Mouse (Mus musculus): ENCODE measurements around the gene Sh3kbp1.
"Not testable (repeated sequence)": the region's sequence is repeated elsewhere in the genome, so short reads cannot be mapped to it uniquely, and the experiment has no call there.

The Sh3kbp1 gene

GRCm38 (mm10) chrX:159626907-159627587 lies at the start of gene Sh3kbp1:
Gene Sh3kbp1 (plus strand): TSS chrX:159627272.
- peak; percentile 57 for DNase-seq (ENCODE audit: low spot score)

DNA sequence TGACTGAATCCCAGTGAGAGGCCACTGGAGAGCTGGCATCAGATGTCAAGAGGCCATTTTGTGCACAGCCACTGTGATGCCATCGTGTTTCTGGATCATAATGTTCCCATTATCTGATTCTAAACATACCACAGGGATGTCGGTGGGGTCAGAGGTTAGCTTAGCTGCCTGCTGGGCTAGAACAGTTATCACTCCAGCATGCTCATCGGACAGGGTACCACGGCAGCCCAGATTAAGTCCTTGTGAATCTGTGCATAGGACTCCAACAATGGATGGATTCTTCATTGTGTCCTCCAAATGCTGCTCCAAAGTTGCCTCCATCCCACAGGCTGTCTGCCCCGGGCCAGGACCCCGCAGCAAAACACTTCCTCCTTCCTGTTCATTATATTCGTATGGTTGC lies 42.3 kb upstream of the Sh3kbp1 start:
- not testable (repeated sequence) for DNase-seq (ENCODE audit: low spot score)

GRCm38 (mm10) chrX:159591633-159592032 lies 35.4 kb upstream of the Sh3kbp1 start:
- DNase-seq (ENCODE audit: low spot score) = no peak

DNA sequence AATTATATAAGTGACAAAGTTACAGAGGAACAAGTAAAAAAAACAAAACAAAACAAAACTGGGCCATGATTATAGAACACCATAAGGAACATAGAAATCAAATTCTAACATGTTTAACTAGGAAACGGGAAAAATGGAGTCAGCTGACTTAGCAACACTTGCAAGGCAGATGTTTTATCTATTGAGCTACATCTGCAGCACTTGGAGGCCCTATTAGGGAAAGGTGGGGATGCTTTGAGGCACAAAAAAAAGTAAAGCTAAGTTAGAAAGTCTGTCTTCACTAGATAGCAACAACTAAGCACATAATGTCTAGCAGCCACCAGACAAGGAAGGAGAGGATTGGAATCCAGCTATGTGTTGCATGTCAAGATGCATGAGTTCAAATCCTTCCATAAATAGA lies 29.6 kb upstream of the Sh3kbp1 start:
- DNase-seq (ENCODE audit: low spot score) = no peak

GRCm38 (mm10) chrX:159604832-159605231 lies 22.2 kb upstream of the Sh3kbp1 start:
- no peak for DNase-seq (ENCODE audit: low spot score)

GRCm38 (mm10) chrX:159606936-159607335 lies 20.1 kb upstream of the Sh3kbp1 start:
- DNase-seq (ENCODE audit: low spot score) = no peak

- peak; percentile 4 for DNase-seq (ENCODE audit: low spot score)
These were observed 715 bp upstream of the Sh3kbp1 start for GRCm38 (mm10) chrX:159626208-159626906.

DNA sequence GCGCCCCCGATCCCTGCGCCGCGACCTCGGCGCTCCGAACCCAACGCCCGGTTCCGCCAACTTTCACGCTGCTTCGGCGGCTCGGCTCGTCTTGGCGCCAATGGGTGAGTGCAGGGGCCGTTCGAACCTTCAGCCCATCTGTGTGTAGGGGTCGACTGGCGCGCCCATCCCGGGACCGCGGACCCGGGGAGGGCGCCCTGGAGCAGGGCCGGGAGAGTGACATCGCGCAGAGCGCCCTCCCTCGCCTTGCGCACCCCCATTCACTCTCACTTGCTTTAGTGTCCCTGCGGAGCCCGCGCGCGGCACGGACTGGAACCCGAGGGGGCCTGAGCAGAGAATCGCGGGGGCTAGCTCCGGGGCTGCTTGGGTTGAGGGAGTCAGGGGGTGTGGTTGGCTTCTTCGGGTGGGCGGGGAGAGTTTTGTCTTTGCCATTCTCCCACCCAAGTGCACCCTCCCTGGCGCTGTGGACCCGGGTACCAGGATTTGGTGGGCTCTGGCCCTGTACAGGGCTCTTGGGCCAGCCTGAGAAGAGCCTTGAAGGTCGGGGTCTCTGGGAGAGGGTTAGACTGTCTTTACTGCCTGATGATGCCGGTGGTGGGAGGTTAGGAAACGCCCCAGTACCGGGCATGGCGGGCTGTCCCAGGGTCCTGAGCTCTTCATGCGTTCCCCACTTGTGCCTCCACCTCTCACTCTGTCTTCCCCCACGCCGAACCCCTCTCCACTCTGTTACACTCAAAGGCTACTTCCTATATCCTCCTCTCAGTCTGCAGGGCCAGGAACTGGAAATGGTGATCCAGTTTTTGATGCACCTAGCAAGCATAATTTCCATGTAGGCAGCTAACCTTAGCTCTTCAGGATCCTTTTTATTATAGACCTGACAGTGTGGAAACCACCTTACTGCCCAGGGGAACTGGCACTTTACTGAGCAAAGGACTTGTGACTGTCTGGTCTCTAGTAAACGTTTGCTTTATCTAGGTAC lies 805 bp downstream of the Sh3kbp1 start:
- DNase-seq (ENCODE audit: low spot score) = peak; percentile 4

- no peak for DNase-seq (ENCODE audit: low spot score)
These were observed 1.6 kb downstream of the Sh3kbp1 start for GRCm38 (mm10) chrX:159628629-159629028.

GRCm38 (mm10) chrX:159629203-159629602 lies 2.1 kb downstream of the Sh3kbp1 start:
- DNase-seq (ENCODE audit: low spot score) = no peak

DNA sequence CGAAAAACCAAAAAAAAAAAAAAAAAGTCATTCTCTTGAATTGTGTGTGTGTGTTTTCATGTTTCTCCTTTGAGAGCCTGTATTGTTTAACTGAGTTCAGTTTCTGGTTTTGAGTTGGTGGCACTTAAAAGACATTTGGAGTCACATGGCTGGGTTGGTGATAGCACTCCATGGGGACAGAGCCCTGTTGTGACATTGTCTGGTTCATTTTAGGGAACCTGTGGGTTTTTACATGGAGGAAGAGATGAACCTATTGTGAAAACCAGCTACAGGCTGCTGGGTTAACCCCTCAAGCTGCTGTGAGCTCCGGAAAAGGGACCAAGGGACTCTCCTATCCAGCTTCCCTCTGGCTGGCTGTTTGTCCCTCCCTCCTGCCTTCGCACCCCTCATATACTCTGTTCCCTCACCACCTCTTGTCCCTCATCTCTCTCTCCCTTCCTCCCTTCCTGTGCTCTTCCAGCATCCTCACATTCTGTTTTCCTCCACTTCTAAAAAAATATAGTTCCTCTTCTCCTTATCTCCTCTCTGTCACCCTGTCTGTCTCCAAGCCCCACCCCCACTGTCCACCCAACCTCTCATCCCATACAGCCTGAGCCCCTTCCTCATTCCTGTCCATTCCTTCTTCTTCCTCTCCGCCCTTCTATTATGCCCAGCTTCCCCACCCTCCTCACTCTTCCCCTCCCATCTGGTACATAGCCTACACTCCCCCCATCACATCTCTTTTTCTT lies 11.6 kb downstream of the Sh3kbp1 start:
- DNase-seq (ENCODE audit: low spot score) = no peak

DNA sequence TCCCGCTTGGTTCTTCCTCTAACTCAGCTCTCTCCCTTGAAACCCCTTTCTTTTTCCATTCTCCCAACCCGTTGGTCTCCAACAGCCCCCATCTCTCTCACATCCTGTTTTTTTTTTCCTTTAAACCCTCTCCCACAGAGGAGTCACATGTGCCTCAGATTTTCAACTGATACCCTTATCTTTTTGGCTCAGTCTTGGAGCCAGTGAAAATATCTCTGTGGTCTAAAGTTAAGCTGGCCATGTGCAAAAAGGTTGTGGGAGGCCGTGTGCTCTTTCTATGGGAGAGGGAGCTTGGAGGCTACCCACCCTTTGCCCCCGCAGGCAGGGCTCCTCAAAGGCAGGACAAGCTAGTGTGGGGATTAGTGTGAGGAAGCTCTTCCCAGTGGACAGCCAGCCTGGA lies 12.9 kb downstream of the Sh3kbp1 start:
- DNase-seq (ENCODE audit: low spot score) = no peak

DNA sequence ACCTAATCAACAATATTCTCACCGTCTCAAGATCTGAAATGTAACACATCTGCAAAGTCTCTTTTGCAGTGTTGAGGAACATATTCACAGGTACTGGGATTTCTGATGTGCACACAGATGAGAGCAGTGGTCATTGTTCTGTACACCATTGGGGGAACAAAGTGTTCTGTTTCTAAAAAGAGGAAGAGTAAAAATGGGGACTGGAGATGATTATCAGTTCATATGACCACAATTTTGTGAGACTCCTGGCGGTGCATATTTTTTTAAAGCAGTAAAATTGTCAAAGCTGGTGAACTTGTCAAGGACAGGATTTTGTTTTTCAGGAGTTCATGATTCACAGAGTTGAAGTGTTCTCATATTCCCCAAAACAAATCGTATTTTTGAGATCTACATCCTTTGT lies 18.2 kb downstream of the Sh3kbp1 start:
- DNase-seq (ENCODE audit: low spot score) = no peak

GRCm38 (mm10) chrX:159647564-159647963 lies 20.5 kb downstream of the Sh3kbp1 start:
- DNase-seq (ENCODE audit: low spot score) = no peak

- DNase-seq (ENCODE audit: low spot score) = no peak
These were observed 21.5 kb downstream of the Sh3kbp1 start for GRCm38 (mm10) chrX:159648598-159648997.

DNA sequence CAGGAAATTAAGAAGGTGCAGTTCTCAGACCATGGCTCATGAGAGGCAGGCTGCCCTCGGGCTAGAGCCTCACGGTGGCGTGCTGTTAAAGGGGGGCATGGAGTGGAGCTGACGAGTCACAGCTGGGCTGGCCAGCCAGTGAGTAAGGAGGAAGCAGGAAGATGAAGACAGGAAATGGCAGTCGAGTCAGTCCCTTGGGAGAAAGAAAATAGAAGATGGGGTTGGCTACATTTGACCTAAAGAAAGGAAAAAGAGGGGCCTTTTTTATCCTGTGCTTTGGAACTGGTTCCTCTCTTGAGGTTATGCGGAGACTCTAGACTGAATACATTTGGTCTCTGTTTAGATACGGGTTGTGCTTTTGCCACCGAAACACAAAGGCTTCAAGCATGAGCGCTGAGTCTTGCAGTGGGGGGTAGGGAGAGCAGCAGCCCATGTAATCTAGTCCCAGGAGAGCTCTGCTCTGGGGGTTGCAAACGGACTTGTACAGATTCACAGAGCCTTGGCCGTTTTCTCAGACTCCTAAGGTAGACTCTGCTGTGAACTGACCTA lies 23.1 kb downstream of the Sh3kbp1 start:
- DNase-seq (ENCODE audit: low spot score) = no peak

DNA sequence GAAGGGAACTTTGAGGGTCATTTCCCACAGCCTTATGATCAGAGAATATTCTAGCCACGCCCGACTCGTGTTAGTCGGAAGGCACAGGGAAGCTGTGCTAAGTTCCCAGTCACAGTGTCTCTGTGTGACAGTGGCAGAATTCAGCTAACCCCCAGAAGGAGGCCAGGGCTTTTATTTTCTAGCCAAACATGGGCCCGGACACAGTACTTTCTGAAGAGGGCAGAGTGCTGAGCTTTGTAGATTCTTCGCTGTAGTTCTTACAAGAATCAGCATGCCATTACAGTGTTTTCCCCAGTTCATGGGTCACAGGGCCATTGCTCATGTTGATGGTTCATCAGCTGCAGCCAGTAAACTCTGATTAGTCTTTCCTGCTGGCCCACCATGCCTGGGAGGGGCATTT lies 23.7 kb downstream of the Sh3kbp1 start:
- no peak for DNase-seq (ENCODE audit: low spot score)

GRCm38 (mm10) chrX:159671388-159671787 lies 44.3 kb downstream of the Sh3kbp1 start:
- DNase-seq (ENCODE audit: low spot score) = no peak

DNA sequence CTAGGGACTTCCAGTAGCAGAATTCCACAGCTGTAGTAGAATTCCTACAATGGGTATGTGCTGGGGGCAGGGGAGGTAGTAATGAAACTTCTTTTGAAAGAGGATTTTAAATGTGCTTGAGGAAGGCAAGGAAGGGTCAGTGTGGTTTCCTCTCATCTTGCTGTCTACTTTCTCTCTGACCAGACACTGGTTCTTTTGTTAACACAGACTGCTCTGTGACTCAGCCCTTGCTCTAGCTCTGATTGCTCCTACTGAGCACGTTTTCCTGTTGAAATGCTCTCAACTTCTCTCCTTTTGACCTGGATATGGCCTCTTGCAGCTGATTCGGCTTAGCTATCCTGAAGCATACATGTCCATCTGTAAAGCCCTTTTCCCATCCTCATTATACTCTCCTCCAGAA lies 45.4 kb downstream of the Sh3kbp1 start:
- no peak for DNase-seq (ENCODE audit: low spot score)

DNA sequence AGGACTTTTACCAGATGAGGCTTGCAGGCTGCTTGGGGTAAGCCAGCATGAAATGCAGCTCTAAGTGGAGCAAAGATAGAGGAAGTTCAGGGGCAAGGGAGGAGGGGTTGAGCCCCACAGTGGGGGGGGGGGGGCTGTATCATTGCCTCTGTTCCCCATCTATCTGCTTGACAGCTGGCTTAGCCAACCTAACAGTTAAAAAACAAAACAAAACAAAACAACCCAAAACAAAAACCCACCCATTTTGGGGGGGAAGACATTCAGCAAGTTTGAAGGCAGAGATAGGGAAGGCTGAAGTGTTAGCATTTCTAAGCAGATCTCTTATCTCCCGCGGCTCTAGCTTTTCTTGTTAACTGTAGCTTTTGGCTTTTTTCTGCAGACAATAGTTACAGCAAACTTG lies 49.2 kb downstream of the Sh3kbp1 start:
- no peak for DNase-seq (ENCODE audit: low spot score)

- no peak for DNase-seq (ENCODE audit: low spot score)
These were observed 50.7 kb downstream of the Sh3kbp1 start for GRCm38 (mm10) chrX:159677585-159678319.
